Mouse (Mus musculus) ovary, adult 2 months (tissue): ENCODE results near the gene Nepro. TPM values are rescaled to one million over a fixed set of nuclear protein-coding genes. Genes with fewer than 3 reads are reported as not detected.

Source experiments
- polyA plus RNA-seq: library from polyadenylated mRNA; depleted of rRNA; stranded (reverse); fragments of >200 nt; gene quantifications from 2 replicates; pipeline ENCODE4 v1.2.3, GENCODE M21; 2012; rRNA removed

Nepro gene
- polyA plus RNA-seq = 6.2 and 9.4 TPM in 2 replicates

GRCm38 (mm10) chr16:44724083-44724787, at the start of gene Nepro:
Gene Nepro (plus strand): TSS chr16:44724301.

GRCm38 (mm10) chr16:44745866-44746562, 21.9 kb downstream of the Nepro start, which contains the start of gene Gtpbp8:
Gene Gtpbp8 (minus strand): TSS chr16:44746363.

DNA sequence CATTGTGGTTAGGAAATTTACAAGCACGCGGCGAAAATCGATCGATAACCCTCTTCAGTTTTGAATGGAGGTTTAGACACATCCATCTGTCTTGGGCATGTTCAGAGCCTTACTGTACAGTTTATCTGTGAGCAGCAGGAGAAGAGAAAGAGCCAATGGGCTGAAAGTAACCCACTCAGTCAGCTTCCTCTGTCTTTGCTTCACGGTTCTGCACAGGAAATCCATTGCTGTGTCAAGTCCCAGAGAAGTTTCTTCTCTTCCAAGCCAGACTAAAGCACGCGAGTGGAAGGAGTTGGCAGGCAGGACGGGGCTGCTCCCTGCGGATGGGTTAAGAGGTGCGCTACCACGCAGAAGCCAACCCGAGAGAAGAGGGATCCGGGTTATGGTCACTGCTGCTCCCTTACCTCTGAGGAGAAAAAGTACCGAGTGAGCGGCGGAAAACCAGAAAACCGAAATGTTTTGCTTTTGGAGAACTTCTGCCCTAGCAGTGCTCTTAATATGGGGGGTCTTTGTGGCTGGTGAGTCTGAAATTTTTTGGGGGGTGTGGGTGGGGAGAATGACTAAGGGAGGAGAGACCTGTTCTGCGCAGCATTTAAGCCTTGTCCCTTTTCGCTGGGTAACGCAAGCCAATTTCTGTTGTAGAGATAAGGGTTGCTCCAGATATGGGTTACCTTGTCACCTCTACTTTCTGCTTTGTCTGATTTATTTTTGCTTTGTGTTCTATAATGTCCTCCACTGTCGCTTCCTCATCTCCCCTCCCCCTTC, 41.6 kb downstream of the Nepro start, which contains the start of gene Cd200r1:
Gene Cd200r1 (plus strand): TSS at position 182 of the 765 bp plus-strand sequence.

Other genes with a start within 250 kb of the Nepro start
- 32.1 and 34.2 TPM in 2 replicates for gene Boc, start 165.4 kb upstream of the Nepro start, polyA plus RNA-seq
- gene Gtpbp8, start 22.1 kb downstream of the Nepro start, polyA plus RNA-seq = 4.5 and 6.1 TPM in 2 replicates
- gene Cd200r1, start 41.4 kb downstream of the Nepro start, polyA plus RNA-seq = 0.57 and 0.89 TPM in 2 replicates
- gene Cd200r4, start 87.4 kb downstream of the Nepro start, polyA plus RNA-seq = 0.45 and 0.69 TPM in 2 replicates
- not detected in 2 replicates for gene Cd200r2, start 142.8 kb downstream of the Nepro start, polyA plus RNA-seq
- not detected in 2 replicates for gene Cd200r3, start 219.4 kb downstream of the Nepro start, polyA plus RNA-seq